In the genomic region with DNA sequence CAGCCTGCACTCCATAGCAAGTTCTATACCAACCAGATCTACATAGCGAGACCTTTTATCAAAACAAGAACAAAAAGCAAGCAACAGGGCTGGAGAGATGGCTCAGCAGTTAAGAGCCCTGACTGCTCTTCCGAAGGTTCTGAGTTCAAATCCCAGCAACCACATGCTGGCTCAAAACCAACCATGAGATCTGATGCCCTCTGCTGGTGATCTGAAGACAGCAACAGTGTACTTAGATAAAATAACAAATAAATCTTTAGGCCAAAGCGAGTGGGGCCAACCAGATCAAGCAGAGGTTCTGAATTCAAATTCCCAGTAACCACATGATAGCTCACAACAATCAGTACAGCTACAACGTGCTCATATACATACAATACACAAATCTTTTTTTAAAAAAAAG, we compare ENCODE assay signal across 12 mouse cellular contexts. TPM values are rescaled to one million over a fixed set of nuclear protein-coding genes. Genes with fewer than 3 reads are reported as not detected.
DNase-seq lines count a peak whose midpoint lies in the region; ATAC-seq and TF ChIP-seq lines count a peak whose summit lies in the region.
"Had no signal": no experiment of that assay in that cellular context is flagged by ENCODE, and none has a peak within 500 bp of the region (broad histone marks: within the 10 kb centered on the region; RNA-seq: fewer than 3 reads in every experiment).

No protein-coding gene starts in this region.

- H3K27ac ChIP-seq in heart, embryonic 12.5 days (ENCODE audit: poor library complexity, severe bottlenecking), result no peak overlapping the region
- no peak overlapping the region for H3K27ac ChIP-seq in lung, postnatal 0 days (ENCODE audit: low read length)

- H3K9ac ChIP-seq in heart, embryonic 12.5 days, result no peak overlapping the region
- no peak overlapping the region for H3K9ac ChIP-seq in lung, postnatal 0 days (replicated peaks; ENCODE audit: low read depth)

- no peak for ATAC-seq in heart, embryonic 12.5 days (ENCODE audit: insufficient number of reproducible peaks, low FRiP score)
- no peak for ATAC-seq in lung, postnatal 0 days

- 92% methylated on average over 4 of the region's 4 CpGs for WGBS in heart, embryonic 12.5 days
- 94% methylated on average over 4 of the region's 4 CpGs for WGBS in lung, postnatal 0 days

- no peak overlapping the region for H3K4me2 ChIP-seq in heart, embryonic 12.5 days
- no peak overlapping the region for H3K4me2 ChIP-seq in lung, postnatal 0 days (replicated peaks; ENCODE audit: low read depth, low read length)

- peaks cover 15% of the 10 kb centered on the region for H3K4me1 ChIP-seq in heart, embryonic 12.5 days (replicated peaks)
- H3K4me1 ChIP-seq in lung, postnatal 0 days (ENCODE audit: insufficient read depth, low read depth, low read length), result peaks cover 2% of the 10 kb centered on the region; the same call in 1 of the 2 replicates

- no peaks in the 10 kb centered on the region for H3K27me3 ChIP-seq in heart, embryonic 12.5 days (replicated peaks)
- no peaks in the 10 kb centered on the region for H3K27me3 ChIP-seq in lung, postnatal 0 days (replicated peaks; ENCODE audit: insufficient read depth, low read length)
- H3K27me3 ChIP-seq: megakaryocyte, embryonic 14.5 days had no signal

- no peaks in the 10 kb centered on the region for H3K9me3 ChIP-seq in heart, embryonic 12.5 days (replicated peaks)
- no peaks in the 10 kb centered on the region for H3K9me3 ChIP-seq in lung, postnatal 0 days (ENCODE audit: low read length)
- H3K9me3 ChIP-seq: megakaryocyte, embryonic 14.5 days had no signal

- H3K36me3 ChIP-seq in heart, embryonic 12.5 days, result peaks cover 9% of the 10 kb centered on the region
- 0 out of 2 replicates have a peak, but pooled peaks cover 4% of the 10 kb centered on the region for H3K36me3 ChIP-seq in lung, postnatal 0 days (ENCODE audit: insufficient read depth, low read length)

- TF ChIP-seq EP300 in lung, postnatal 0 days (IDR thresholded peaks at IDR 0.05), result no peak

- peak; percentile 51 for TF ChIP-seq CTCF in lung, postnatal 0 days (IDR thresholded peaks at IDR 0.05)

- intact Hi-C loops in left cerebral cortex, postnatal 25 days (cut with DNase I), result no loop called here

- DNase-seq in heart, adult 11 months, result peak; percentile 45
- DNase-seq in lung, postnatal 0 days (ENCODE audit: low spot score), result no peak
- no peak for DNase-seq in lung, adult 18-20 months
- DNase-seq in ES-CJ7 (ENCODE audit: low read depth, low spot score), result peak; percentile 50
- peak; percentile 37 for DNase-seq in naive thymus-derived CD4-positive, alpha-beta T cell, adult 2 months (ENCODE audit: low read depth)
- DNase-seq in heart, adult 18-20 months, result no peak
- no peak for DNase-seq in left cerebral cortex, postnatal 25 days (ENCODE audit: low spot score in 2 of 2)
- DNase-seq: cerebellum, adult 2 months; kidney, adult 11 months had no signal

- H3K4me3 ChIP-seq in heart, embryonic 12.5 days, result no peak overlapping the region
- no peak overlapping the region for H3K4me3 ChIP-seq in lung, postnatal 0 days (ENCODE audit: low read depth, low read length)
- H3K4me3 ChIP-seq: erythroblast, embryonic 14.5 days; megakaryocyte, embryonic 14.5 days had no signal

RNA-seq across cellular contexts. Expression of gene Tiprl, which starts 6.1 kb away (rescaled TPM):
- polyA plus RNA-seq in heart, embryonic 12.5 days (2016; fragmentation: Nextera tagmentation; extraction: Ambion mirVana), result 89.7 and 92.2 TPM in 2 replicates
- 70.3 and 73.6 TPM in 2 replicates for polyA plus RNA-seq in lung, postnatal 0 days (2015; fragmentation: Nextera tagmentation; extraction: Ambion mirVana)
- 10 to 100 TPM; 34.6 to 45.4 TPM for total RNA-seq in heart, adult 18-20 months (2021)
- total RNA-seq in left cerebral cortex, postnatal 25 days (2021), result 10 to 100 TPM; 59.0 to 60.6 TPM

RNA-seq across cellular contexts. Expression of gene Sft2d2, which starts 36.5 kb away (rescaled TPM):
- polyA plus RNA-seq in heart, embryonic 12.5 days (2016; fragmentation: Nextera tagmentation; extraction: Ambion mirVana), result 30.5 and 31.2 TPM in 2 replicates
- polyA plus RNA-seq in lung, postnatal 0 days (2015; fragmentation: Nextera tagmentation; extraction: Ambion mirVana), result 19.3 and 20.3 TPM in 2 replicates
- 10 to 100 TPM; 14.8 to 15.4 TPM for total RNA-seq in heart, adult 18-20 months (2021)
- total RNA-seq in left cerebral cortex, postnatal 25 days (2021), result 10 to 100 TPM; 12.6 to 12.9 TPM

Comparison
In these comparisons a context has a peak if more than half of its experiments do, and no peak if none do; other contexts are left out.
1. DNase-seq: peak in heart, adult 11 months (single experiment), ES-CJ7 (single experiment) and naive thymus-derived CD4-positive, alpha-beta T cell, adult 2 months (single experiment); none in lung, postnatal 0 days (single experiment), lung, adult 18-20 months (0 of 2), heart, adult 18-20 months (0 of 2) and left cerebral cortex, postnatal 25 days (0 of 2).